Mouse (Mus musculus): Measurements from ENCODE around the gene Prg2.

- TF ChIP-seq CTCF (IDR thresholded peaks at IDR 0.05; ENCODE audit: low read depth, low read length) (no peak), POLR2A (IDR thresholded peaks at IDR 0.05; ENCODE audit: borderline replicate concordance, low read depth, low read length) (no peak)
These were observed 41.0 kb upstream of the Prg2 start for GRCm38 (mm10) chr2:84939306-84939705.

Measured in bone marrow macrophage, adult 2 months (primary cell).